Mouse (Mus musculus) olfactory bulb, adult 2 months (tissue): ENCODE results near the gene Cdh13. TPM values are rescaled to one million over a fixed set of nuclear protein-coding genes. Genes with fewer than 3 reads are reported as not detected.

Experiments
- H3K27ac ChIP-seq: fragments of 200-500 bp; 2 replicates; pipeline ENCODE4 v1.5.1; 2012; ENCODE audit warnings: low read depth, low read length; ENCODE audit not compliant: insufficient read depth
- H3K4me1 ChIP-seq: fragments of 200-500 bp; 2 replicates; pipeline ENCODE4 v1.6.1; 2012; ENCODE audit warnings: low read length; ENCODE audit not compliant: control insufficient read depth, insufficient read depth
- H3K4me3 ChIP-seq: fragments of 200-500 bp; 2 replicates; pipeline ENCODE4 v1.5.1; 2012; ENCODE audit warnings: mild to moderate bottlenecking, low read depth, low read length, moderate library complexity; ENCODE audit not compliant: insufficient read depth
- CTCF ChIP-seq: fragments of 200-500 bp; IDR thresholded peaks from 2 replicates; pipeline ENCODE4 v1.5.1; 2012; ENCODE audit warnings: low read depth, mild to moderate bottlenecking, low read length, moderate library complexity; ENCODE audit not compliant: insufficient read depth
- POLR2A ChIP-seq: fragments of 200-500 bp; IDR thresholded peaks from 2 replicates; pipeline ENCODE4 v1.6.1; 2012; ENCODE audit warnings: mild to moderate bottlenecking, low read depth, low read length, moderate library complexity; ENCODE audit not compliant: insufficient read depth
- WGBS: fragments of 180-500 bp; shearing (Covaris S2); methylation state at CpG from one replicate; pipeline ENCODE4 v1.1.7; 2018; 5-methylcytosine and 5-hydroxymethylcytosine counted together
- polyA plus RNA-seq: library from polyadenylated mRNA; stranded (reverse); fragments of >200 nt; gene quantifications from 2 replicates; pipeline ENCODE4 v1.2.4, GENCODE M21; 2012; ENCODE audit warnings: low replicate concordance; ENCODE audit not compliant: missing spikeins, insufficient read depth, insufficient read length

Gene Cdh13
- polyA plus RNA-seq, 1 experiment: not detected

- Histone ChIP-seq H3K4me1 (peaks cover 22% of the 10 kb centered on the region), H3K4me3 (no peak overlapping the region), H3K27ac (no peak overlapping the region)
- 78% methylated on average over 10 of the region's 10 CpGs for WGBS
- TF ChIP-seq POLR2A: no peak
- TF ChIP-seq CTCF: no peak
Measured at GRCm38 (mm10) chr8:118831026-118831425, 547.5 kb downstream of the Cdh13 start.

DNA sequence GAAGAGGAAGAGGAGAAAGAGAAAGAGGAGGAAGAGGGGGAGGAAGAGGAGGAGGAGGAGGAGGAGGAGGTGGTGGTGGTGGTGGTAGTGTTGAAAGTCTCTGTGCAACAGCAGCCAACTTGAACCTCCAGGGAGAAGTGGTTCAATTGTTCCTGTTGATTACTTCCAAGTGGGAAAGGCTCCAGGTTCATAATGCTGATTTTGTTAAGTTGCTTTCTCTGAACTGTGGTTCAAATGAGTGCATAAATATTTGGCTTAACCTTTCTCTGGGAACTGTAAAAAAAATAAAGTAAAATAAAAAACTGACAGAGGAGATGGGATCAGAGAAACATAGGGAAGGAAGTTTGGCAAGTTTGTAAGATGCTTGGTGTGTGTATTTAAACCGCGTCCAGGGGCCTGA is 555.3 kb downstream of the Cdh13 start:
- H3K4me3 ChIP-seq: no peak overlapping the region
- no peak for TF ChIP-seq CTCF
- TF ChIP-seq POLR2A: no peak
- no peak overlapping the region for H3K27ac ChIP-seq
- H3K4me1 ChIP-seq: peaks cover 5% of the 10 kb centered on the region
- 77% methylated on average over 2 of the region's 2 CpGs for WGBS

DNA sequence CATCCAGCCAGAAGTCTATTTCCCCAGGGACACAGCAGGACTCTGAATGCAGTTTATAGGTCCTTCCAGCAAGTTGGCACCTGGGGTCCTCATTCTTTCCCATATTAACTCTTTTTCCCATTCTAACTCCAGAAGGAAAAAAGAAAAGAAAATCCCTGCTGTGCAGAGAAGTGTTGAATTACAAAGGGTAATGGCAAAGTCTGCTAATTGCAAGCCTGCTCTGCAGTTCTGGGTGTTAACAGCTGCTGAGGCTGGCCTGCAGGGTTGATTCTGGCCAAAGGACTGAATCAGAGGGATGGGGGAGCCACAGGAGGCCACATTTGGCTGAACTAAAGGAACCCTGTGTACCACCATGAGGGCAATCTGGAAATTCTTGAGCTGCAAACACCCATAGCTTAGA is 562.2 kb downstream of the Cdh13 start:
- Histone ChIP-seq H3K4me3 (no peak overlapping the region), H3K27ac (no peak overlapping the region), H3K4me1 (peaks cover 13% of the 10 kb centered on the region)
- no peak for TF ChIP-seq POLR2A
- no peak for TF ChIP-seq CTCF

GRCm38 (mm10) chr8:118848021-118848420 is 564.5 kb downstream of the Cdh13 start:
- H3K4me1 ChIP-seq: peaks cover 13% of the 10 kb centered on the region
- H3K4me3 ChIP-seq: no peak overlapping the region
- H3K27ac ChIP-seq: no peak overlapping the region
- no peak for TF ChIP-seq CTCF
- no peak for TF ChIP-seq POLR2A
- WGBS: 64% methylated on average over 5 of the region's 5 CpGs

- Histone ChIP-seq H3K4me3 (no peak overlapping the region), H3K27ac (no peak overlapping the region), H3K4me1 (peaks cover 16% of the 10 kb centered on the region)
- TF ChIP-seq POLR2A (no peak), CTCF (no peak)
- 58% methylated on average over 3 of the region's 3 CpGs for WGBS
Measured at GRCm38 (mm10) chr8:118849515-118849914, 566.0 kb downstream of the Cdh13 start.

- peaks cover 20% of the 10 kb centered on the region for H3K4me1 ChIP-seq
- WGBS: 24% methylated on average over 6 of the region's 6 CpGs
- no peak overlapping the region for H3K4me3 ChIP-seq
- H3K27ac ChIP-seq: no peak overlapping the region
- peak; percentile 85; the same call in 1 of the 2 replicates for TF ChIP-seq CTCF
- TF ChIP-seq POLR2A: no peak
Measured at GRCm38 (mm10) chr8:118850381-118850780, 566.8 kb downstream of the Cdh13 start.

DNA sequence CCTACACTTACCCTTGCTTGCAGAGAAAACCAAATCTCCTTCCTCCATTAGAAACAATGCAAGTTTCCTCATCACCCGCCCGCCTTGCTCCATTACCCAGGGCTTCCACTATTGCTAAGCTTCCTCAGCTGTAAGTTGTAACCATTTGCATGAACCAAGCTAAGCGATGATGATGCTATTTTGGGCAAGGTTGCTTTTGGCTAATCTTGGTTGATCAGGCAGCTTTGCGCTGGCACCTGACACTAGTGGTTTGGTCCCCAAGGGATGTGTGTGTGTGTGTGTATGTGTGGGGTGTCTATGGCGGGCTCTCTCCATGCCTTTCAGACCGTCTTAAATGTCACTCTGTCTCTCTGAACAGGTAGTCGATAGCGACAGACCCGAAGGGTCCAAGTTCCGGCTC is 567.8 kb downstream of the Cdh13 start:
- H3K4me1 ChIP-seq: peaks cover 14% of the 10 kb centered on the region
- TF ChIP-seq CTCF: no peak
- TF ChIP-seq POLR2A: no peak
- H3K27ac ChIP-seq: no peak overlapping the region
- WGBS: 95% methylated on average over 10 of the region's 10 CpGs
- H3K4me3 ChIP-seq: no peak overlapping the region

DNA sequence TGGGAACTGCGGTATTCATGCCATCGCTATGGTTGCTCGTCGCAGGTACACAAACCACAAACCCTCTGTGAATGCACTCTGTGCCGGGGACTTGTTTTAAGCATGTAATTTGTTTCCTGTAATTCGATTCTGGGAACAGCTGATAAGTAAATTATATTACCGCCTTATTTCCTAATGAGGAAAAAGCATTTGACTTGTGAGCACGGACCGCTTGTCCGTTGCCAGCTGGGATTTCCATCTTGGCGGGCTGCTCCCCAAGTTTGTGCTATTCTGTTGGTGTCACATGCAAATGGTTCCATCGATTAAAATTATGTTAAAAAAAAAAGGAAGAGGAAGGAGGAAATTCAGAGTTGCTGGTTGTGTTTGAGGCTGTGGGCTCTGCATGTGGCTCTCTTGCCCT is 569.3 kb downstream of the Cdh13 start:
- H3K27ac ChIP-seq: no peak overlapping the region
- peaks cover 10% of the 10 kb centered on the region for H3K4me1 ChIP-seq
- WGBS: 68% methylated on average over 12 of the region's 12 CpGs
- TF ChIP-seq CTCF (no peak), POLR2A (no peak)
- H3K4me3 ChIP-seq: no peak overlapping the region

GRCm38 (mm10) chr8:118854656-118855055 is 571.1 kb downstream of the Cdh13 start:
- H3K4me3 ChIP-seq: no peak overlapping the region
- H3K27ac ChIP-seq: no peak overlapping the region
- no peak for TF ChIP-seq POLR2A
- TF ChIP-seq CTCF: no peak
- peaks cover 7% of the 10 kb centered on the region for H3K4me1 ChIP-seq
- WGBS: 77% methylated on average over 8 of the region's 8 CpGs

- H3K4me1 ChIP-seq: no peaks in the 10 kb centered on the region
- WGBS: 79% methylated on average over 6 of the region's 6 CpGs
- TF ChIP-seq POLR2A: no peak
- TF ChIP-seq CTCF: no peak
- H3K4me3 ChIP-seq: no peak overlapping the region
- no peak overlapping the region for H3K27ac ChIP-seq
Measured at GRCm38 (mm10) chr8:118866332-118866731, 582.8 kb downstream of the Cdh13 start.
